Mouse (Mus musculus): ENCODE data around the gene Ywhah. TPM values are rescaled to one million over a fixed set of nuclear protein-coding genes. Genes with fewer than 3 reads are reported as not detected.
A peak's percentile ranks its signal among the peaks of the same experiment; 100 is the strongest.

The Ywhah gene
- total and polyA plus RNA-seq, 2 experiments = 23.4 to 31.2 TPM

DNA sequence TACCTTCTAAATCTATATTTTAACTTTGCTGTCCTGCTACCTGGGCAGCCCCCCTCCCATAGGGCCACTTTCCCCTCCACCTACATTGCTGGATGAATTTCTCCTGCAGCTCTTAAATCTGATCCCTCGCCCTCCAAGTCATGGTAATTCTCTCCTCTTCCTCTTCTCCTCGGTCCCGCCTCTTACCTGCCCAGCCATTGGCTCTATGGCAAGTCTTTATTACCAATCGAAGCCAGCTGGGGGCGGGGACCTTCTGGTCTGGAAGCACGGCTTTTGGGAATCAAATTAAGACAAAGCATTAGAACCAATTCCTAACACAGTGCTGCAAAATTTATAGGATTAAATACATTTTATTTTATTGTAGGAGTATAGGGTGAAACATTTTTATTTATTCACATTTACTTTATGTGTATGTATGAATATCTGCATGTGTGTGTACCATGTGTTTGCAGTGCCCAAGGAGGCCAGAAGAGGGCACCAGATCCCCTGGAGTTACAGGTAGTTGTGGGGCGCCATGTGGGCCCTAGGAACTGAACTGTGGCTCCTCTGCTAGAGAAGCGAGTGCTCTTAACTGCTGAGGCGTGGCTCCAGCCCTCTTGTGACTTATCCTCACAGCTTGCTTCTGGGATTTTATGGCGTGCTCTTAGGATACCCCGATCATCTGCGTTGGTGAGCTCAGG lies 26.2 kb downstream of the Ywhah start:
- Histone ChIP-seq H3K27ac (replicated peaks; ENCODE audit: insufficient read depth, low read depth, low read length) (no peak overlapping the region), H3K27me3 (ENCODE audit: control insufficient read depth, insufficient read depth, low read length) (no peaks in the 10 kb centered on the region), H3K79me2 (ENCODE audit: control insufficient read depth, insufficient read depth, low read length) (no peaks in the 10 kb centered on the region), H3K9ac (ENCODE audit: low read depth, low read length) (no peak overlapping the region), H3K36me3 (ENCODE audit: control insufficient read depth, insufficient read depth, low read length) (no peaks in the 10 kb centered on the region), H3K4me1 (ENCODE audit: control insufficient read depth, insufficient read depth, low read length) (no peaks in the 10 kb centered on the region; the same call in 1 of the 2 replicates), H3K4me3 (ENCODE audit: insufficient read depth, low read depth, low read length) (no peak overlapping the region)
- WGBS = 95% methylated on average over 12 of the region's 12 CpGs
- TF ChIP-seq POLR2A (IDR thresholded peaks at IDR 0.05; ENCODE audit: extremely low read depth, insufficient read depth, low read length) = no peak
- 0 out of 2 replicates have a peak, but pooled peaks have one; percentile 5 for TF ChIP-seq CTCF (IDR thresholded peaks at IDR 0.05; ENCODE audit: low read depth, low read length)
- DNase-seq (ENCODE audit: extremely low read depth, low read depth, low spot score) = no peak

DNA sequence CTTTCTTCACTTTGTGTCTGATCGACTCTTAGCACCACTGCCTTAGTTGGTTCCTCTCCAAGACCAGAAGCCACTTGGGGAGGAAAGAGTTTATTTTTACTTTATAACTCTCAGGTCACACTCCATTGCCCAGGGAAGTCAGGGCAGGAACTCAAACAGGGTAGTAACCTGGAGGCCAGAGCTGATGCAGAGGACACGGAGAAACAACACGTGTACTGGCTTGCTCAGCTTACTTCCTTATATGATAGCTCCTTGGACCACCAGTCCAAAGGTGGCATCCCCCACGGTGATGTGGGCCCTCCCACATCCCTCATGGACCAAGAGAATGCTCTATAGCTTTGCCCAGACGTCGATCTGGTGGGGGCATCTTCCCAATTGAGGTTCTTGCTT lies 26.7 kb downstream of the Ywhah start:
- TF ChIP-seq CTCF (IDR thresholded peaks at IDR 0.05; ENCODE audit: low read depth, low read length) (no peak), POLR2A (IDR thresholded peaks at IDR 0.05; ENCODE audit: extremely low read depth, insufficient read depth, low read length) (no peak)

DNA sequence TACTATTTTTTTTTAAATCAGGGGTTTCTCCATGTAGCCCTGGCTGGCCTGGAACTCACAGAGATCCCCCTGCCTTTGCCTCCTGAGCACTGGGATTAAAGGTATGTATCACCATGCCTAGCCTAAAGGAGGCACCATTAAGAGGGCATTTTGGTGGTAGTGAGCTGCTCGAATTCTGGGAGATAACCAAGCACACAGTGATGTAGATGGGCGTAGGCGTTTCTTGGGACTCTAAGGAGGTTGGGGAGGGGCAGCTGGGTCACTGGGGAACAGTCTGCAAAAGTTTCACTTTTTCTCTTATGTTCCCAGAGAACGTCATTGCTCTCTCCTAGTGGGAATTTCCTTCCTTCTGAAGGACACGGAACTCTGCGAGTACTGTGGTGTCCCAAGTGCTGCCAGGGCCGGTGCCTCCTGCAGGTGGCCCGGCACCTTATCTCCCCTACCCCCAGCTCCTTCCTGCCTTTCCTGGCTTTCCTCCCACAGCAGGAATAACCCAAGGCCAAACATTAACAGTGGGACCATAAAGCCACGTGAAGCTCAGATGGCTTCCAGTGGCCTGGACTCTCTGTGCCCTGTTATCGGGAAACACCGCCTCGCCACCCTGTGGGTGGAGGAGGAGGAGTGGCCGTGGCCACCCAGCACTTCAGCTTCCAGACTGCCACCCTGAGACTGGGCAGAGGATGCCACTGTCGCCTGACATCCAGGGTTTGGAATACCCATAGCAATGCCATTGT lies 34.4 kb downstream of the Ywhah start:
- no peak overlapping the region for H3K27ac ChIP-seq (replicated peaks; ENCODE audit: insufficient read depth, low read depth, low read length)
- H3K79me2 ChIP-seq (ENCODE audit: control insufficient read depth, insufficient read depth, low read length) = no peaks in the 10 kb centered on the region
- TF ChIP-seq CTCF (IDR thresholded peaks at IDR 0.05; ENCODE audit: low read depth, low read length) (no peak), POLR2A (IDR thresholded peaks at IDR 0.05; ENCODE audit: extremely low read depth, insufficient read depth, low read length) (no peak)
- WGBS = 55% methylated on average over 14 of the region's 14 CpGs
- DNase-seq (ENCODE audit: extremely low read depth, low read depth, low spot score) = peak; percentile 69
- H3K27me3 ChIP-seq (ENCODE audit: control insufficient read depth, insufficient read depth, low read length) = no peaks in the 10 kb centered on the region
- H3K4me3 ChIP-seq (ENCODE audit: insufficient read depth, low read depth, low read length) = peak overlapping the region; percentile 16; the same call in 1 of the 2 replicates
- no peak overlapping the region for H3K9ac ChIP-seq (ENCODE audit: low read depth, low read length)
- peaks cover 3% of the 10 kb centered on the region; the same call in 1 of the 2 replicates for H3K4me1 ChIP-seq (ENCODE audit: control insufficient read depth, insufficient read depth, low read length)
- no peaks in the 10 kb centered on the region for H3K36me3 ChIP-seq (ENCODE audit: control insufficient read depth, insufficient read depth, low read length)

More for the DNA sequence above, 26.7 kb downstream of the Ywhah start:
- Histone ChIP-seq H3K27me3 (ENCODE audit: control insufficient read depth, insufficient read depth, low read length) (no peaks in the 10 kb centered on the region), H3K36me3 (ENCODE audit: control insufficient read depth, insufficient read depth, low read length) (no peaks in the 10 kb centered on the region), H3K4me1 (ENCODE audit: control insufficient read depth, insufficient read depth, low read length) (no peaks in the 10 kb centered on the region), H3K9ac (ENCODE audit: low read depth, low read length) (no peak overlapping the region), H3K79me2 (ENCODE audit: control insufficient read depth, insufficient read depth, low read length) (no peaks in the 10 kb centered on the region), H3K4me3 (ENCODE audit: insufficient read depth, low read depth, low read length) (no peak overlapping the region), H3K27ac (replicated peaks; ENCODE audit: insufficient read depth, low read depth, low read length) (no peak overlapping the region)
- 88% methylated on average over 6 of the region's 6 CpGs for WGBS
- no peak for DNase-seq (ENCODE audit: extremely low read depth, low read depth, low spot score)

DNA sequence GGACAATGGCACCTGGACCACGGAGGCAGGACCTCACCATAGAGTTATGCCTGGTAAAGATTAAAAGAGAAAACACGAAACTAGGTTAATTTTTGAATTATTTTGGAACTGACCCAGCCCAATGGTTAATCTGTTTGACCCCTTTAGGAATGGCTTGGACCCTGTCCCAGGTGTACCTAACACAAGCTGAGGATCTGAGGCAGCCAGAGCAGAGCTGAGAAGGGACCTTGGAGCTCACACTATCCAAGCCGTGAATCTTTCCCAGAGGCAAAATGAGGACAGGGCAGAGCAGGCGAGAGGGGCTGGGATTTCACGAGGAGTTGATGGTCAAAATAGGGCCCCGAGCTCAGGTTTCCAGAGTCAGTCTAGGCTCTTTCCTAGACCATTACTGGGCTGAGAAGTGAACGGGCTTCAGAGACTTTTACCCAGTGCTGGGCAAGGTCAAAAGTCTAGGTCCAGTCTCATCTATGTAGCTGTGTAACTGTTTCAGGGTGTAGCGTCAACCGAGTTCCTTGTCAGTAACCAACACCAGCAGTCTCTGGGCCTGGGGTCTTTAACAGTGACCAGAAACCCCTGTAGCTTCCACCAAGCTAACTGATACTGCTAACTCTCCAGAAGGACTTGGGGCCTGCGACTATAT lies 37.6 kb downstream of the Ywhah start:
- peaks cover 3% of the 10 kb centered on the region; the same call in 1 of the 2 replicates for H3K4me1 ChIP-seq (ENCODE audit: control insufficient read depth, insufficient read depth, low read length)
- no peak overlapping the region for H3K9ac ChIP-seq (ENCODE audit: low read depth, low read length)
- TF ChIP-seq CTCF (IDR thresholded peaks at IDR 0.05; ENCODE audit: low read depth, low read length) (no peak), POLR2A (IDR thresholded peaks at IDR 0.05; ENCODE audit: extremely low read depth, insufficient read depth, low read length) (no peak)
- no peaks in the 10 kb centered on the region for H3K36me3 ChIP-seq (ENCODE audit: control insufficient read depth, insufficient read depth, low read length)
- H3K27ac ChIP-seq (replicated peaks; ENCODE audit: insufficient read depth, low read depth, low read length) = peak overlapping the region; percentile 35
- peak; percentile 92 for DNase-seq (ENCODE audit: extremely low read depth, low read depth, low spot score)
- 29% methylated on average over 10 of the region's 10 CpGs for WGBS
- no peaks in the 10 kb centered on the region for H3K79me2 ChIP-seq (ENCODE audit: control insufficient read depth, insufficient read depth, low read length)
- no peaks in the 10 kb centered on the region for H3K27me3 ChIP-seq (ENCODE audit: control insufficient read depth, insufficient read depth, low read length)
- no peak overlapping the region for H3K4me3 ChIP-seq (ENCODE audit: insufficient read depth, low read depth, low read length)

DNA sequence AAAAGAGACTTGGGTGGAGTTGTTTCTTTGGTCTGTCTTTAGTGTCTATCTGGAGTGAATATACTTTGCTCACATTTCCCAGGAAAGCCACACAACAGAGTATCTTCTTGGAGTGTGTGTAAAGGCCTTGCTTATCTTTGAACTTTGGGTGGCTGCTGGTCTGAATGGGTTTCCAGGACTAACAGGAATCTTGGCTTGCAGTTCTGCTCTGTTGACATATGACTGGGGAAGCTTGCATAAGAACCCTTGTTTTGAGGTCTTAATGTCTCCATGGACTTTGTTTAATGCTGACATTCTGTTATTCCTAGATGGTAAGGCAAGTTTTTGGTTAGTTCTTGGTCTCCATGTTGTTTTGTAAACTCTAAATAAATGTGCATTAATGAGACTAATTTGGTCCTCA lies 51.5 kb downstream of the Ywhah start:
- no peaks in the 10 kb centered on the region for H3K36me3 ChIP-seq (ENCODE audit: control insufficient read depth, insufficient read depth, low read length)
- TF ChIP-seq CTCF (IDR thresholded peaks at IDR 0.05; ENCODE audit: low read depth, low read length) = no peak
- no peak for TF ChIP-seq POLR2A (IDR thresholded peaks at IDR 0.05; ENCODE audit: extremely low read depth, insufficient read depth, low read length)

More for the DNA sequence above, 51.5 kb downstream of the Ywhah start:
- H3K4me1 ChIP-seq (ENCODE audit: control insufficient read depth, insufficient read depth, low read length) = peaks cover 4% of the 10 kb centered on the region; the same call in 1 of the 2 replicates
- no peak overlapping the region for H3K9ac ChIP-seq (ENCODE audit: low read depth, low read length)
- no peak overlapping the region for H3K4me3 ChIP-seq (ENCODE audit: insufficient read depth, low read depth, low read length)
- peak overlapping the region; percentile 32; the same call in 1 of the 2 replicates for H3K27ac ChIP-seq (replicated peaks; ENCODE audit: insufficient read depth, low read depth, low read length)
- H3K27me3 ChIP-seq (ENCODE audit: control insufficient read depth, insufficient read depth, low read length) = no peaks in the 10 kb centered on the region
- no peaks in the 10 kb centered on the region for H3K79me2 ChIP-seq (ENCODE audit: control insufficient read depth, insufficient read depth, low read length)
- peak; percentile 92 for DNase-seq (ENCODE audit: extremely low read depth, low read depth, low spot score)

All from liver, adult 2 months (tissue).